Mouse (Mus musculus) ovary, adult 10 weeks (tissue): ENCODE results near the gene Pck2. TPM values are rescaled to one million over a fixed set of nuclear protein-coding genes. Genes with fewer than 3 reads are reported as not detected.

Experiments used
- polyA plus RNA-seq: library from polyadenylated mRNA; stranded (reverse); fragments of 350-450 nt; fragmentation: Illumina TruSeq; extraction: RNeasy Lipid Tissue Mini Kit (QIAGEN cat#74804); gene quantifications from one replicate; pipeline ENCODE4 v1.2.3, GENCODE M21; 2014

The Pck2 gene
- polyA plus RNA-seq: 10.0 TPM

GRCm38 (mm10) chr14:55540067-55540786, at the start of gene Pck2:
TSS of gene Pck2 (plus strand) at chr14:55540266.

GRCm38 (mm10) chr14:55490361-55491201, 49.5 kb upstream of the Pck2 start, which contains the start of gene Carmil3:
TSS of gene Carmil3 (plus strand) at chr14:55490651.

GRCm38 (mm10) chr14:55510125-55510731, 29.8 kb upstream of the Pck2 start, which contains the start of gene Cpne6:
TSS of gene Cpne6 (plus strand) at chr14:55510445.

GRCm38 (mm10) chr14:55524785-55525184, 15.3 kb upstream of the Pck2 start, which contains the start of gene Nrl:
TSS of gene Nrl (minus strand) at chr14:55524981.

GRCm38 (mm10) chr14:55559799-55560201, 19.7 kb downstream of the Pck2 start, which contains the start of gene Dcaf11:
TSS of gene Dcaf11 (plus strand) at chr14:55560006.

GRCm38 (mm10) chr14:55560202-55561073, 20.4 kb downstream of the Pck2 start, which contains the start of gene A730061H03Rik:
TSS of gene A730061H03Rik (minus strand) at chr14:55560406.

GRCm38 (mm10) chr14:55575302-55575701, 35.2 kb downstream of the Pck2 start, which contains the start of gene Fitm1:
TSS of gene Fitm1 (plus strand) at chr14:55575617.

GRCm38 (mm10) chr14:55577871-55578667, 38.0 kb downstream of the Pck2 start, which contains the start of gene Psme1:
TSS of gene Psme1 (plus strand) at chr14:55578123.

GRCm38 (mm10) chr14:55584702-55585565, 44.9 kb downstream of the Pck2 start, which contains the start of gene Emc9:
TSS of gene Emc9 (minus strand) at chr14:55585302.

GRCm38 (mm10) chr14:55590748-55591330, 50.8 kb downstream of the Pck2 start, which contains the start of gene Psme2:
TSS of gene Psme2 (minus strand) at chr14:55591113.

GRCm38 (mm10) chr14:55591331-55591891, 51.3 kb downstream of the Pck2 start, which contains the start of gene Rnf31:
TSS of gene Rnf31 (plus strand) at chr14:55591708.

Other genes with a start within 250 kb of the Pck2 start
- gene Dhrs4, start 61.5 kb upstream of the Pck2 start, polyA plus RNA-seq: 25.6 TPM
- 0.17 TPM for gene Carmil3, start 49.6 kb upstream of the Pck2 start, polyA plus RNA-seq
- gene Cpne6, start 29.8 kb upstream of the Pck2 start, polyA plus RNA-seq: not detected
- gene Nrl, start 15.3 kb upstream of the Pck2 start, polyA plus RNA-seq: not detected
- gene Dcaf11, start 19.7 kb downstream of the Pck2 start, polyA plus RNA-seq: 8.8 TPM
- not detected for gene A730061H03Rik, start 20.1 kb downstream of the Pck2 start, polyA plus RNA-seq
- not detected for gene Fitm1, start 35.4 kb downstream of the Pck2 start, polyA plus RNA-seq
- 115 TPM for gene Psme1, start 37.9 kb downstream of the Pck2 start, polyA plus RNA-seq
- 2.7 TPM for gene Emc9, start 45.0 kb downstream of the Pck2 start, polyA plus RNA-seq
- 87.7 TPM for gene Psme2, start 50.8 kb downstream of the Pck2 start, polyA plus RNA-seq
- gene Rnf31, start 51.4 kb downstream of the Pck2 start, polyA plus RNA-seq: 2.5 TPM
- gene Irf9, start 63.3 kb downstream of the Pck2 start, polyA plus RNA-seq: 37.8 TPM
- 0.77 TPM for gene Rec8, start 77.8 kb downstream of the Pck2 start, polyA plus RNA-seq
- gene Ipo4, start 95.7 kb downstream of the Pck2 start, polyA plus RNA-seq: 11.5 TPM
- gene Gm49378, start 97.6 kb downstream of the Pck2 start, polyA plus RNA-seq: 0.60 TPM
- gene Tm9sf1, start 103.5 kb downstream of the Pck2 start, polyA plus RNA-seq: 44.3 TPM
- not detected for gene Tssk4, start 109.9 kb downstream of the Pck2 start, polyA plus RNA-seq
- gene Mdp1, start 120.2 kb downstream of the Pck2 start, polyA plus RNA-seq: 13.6 TPM
- 28.1 TPM for gene Gmpr2, start 131.7 kb downstream of the Pck2 start, polyA plus RNA-seq
- gene Nedd8, start 131.9 kb downstream of the Pck2 start, polyA plus RNA-seq: 46.6 TPM
- gene Tinf2, start 141.6 kb downstream of the Pck2 start, polyA plus RNA-seq: 11.2 TPM
- gene Tgm1, start 173.7 kb downstream of the Pck2 start, polyA plus RNA-seq: not detected
- 0.40 TPM for gene Rabggta, start 182.0 kb downstream of the Pck2 start, polyA plus RNA-seq
- 8.2 TPM for gene Dhrs1, start 205.4 kb downstream of the Pck2 start, polyA plus RNA-seq
- gene Nop9, start 205.4 kb downstream of the Pck2 start, polyA plus RNA-seq: 6.1 TPM
- not detected for gene Cideb, start 218.2 kb downstream of the Pck2 start, polyA plus RNA-seq
- gene Ltb4r2, start 221.2 kb downstream of the Pck2 start, polyA plus RNA-seq: not detected
- gene Ltb4r1, start 225.7 kb downstream of the Pck2 start, polyA plus RNA-seq: not detected
- not detected for gene Adcy4, start 243.8 kb downstream of the Pck2 start, polyA plus RNA-seq
- not detected for gene Ripk3, start 248.6 kb downstream of the Pck2 start, polyA plus RNA-seq